Mouse (Mus musculus) hindbrain, postnatal 0 days (tissue): ENCODE data around the gene Nptxr. TPM values are rescaled to one million over a fixed set of nuclear protein-coding genes. Genes with fewer than 3 reads are reported as not detected.

Experiments used
- ATAC-seq: fragments of 200-750 bp; cut with Nextera tagmentation; 2 replicates; pipeline ENCODE4 v1.8.0; 2017; ENCODE audit warnings: mild to moderate bottlenecking, moderate TSS enrichment, moderate library complexity
- DNase-seq: peaks from one replicate; pipeline ENCODE4 v3.0.0-alpha.2; 2015; ENCODE audit warnings: low spot score
- H3K27ac ChIP-seq: fragments of 300-500 bp; sonication (generic); 2 replicates; pipeline ENCODE4 v1.5.1; 2014; ENCODE audit warnings: mild to moderate bottlenecking
- H3K27me3 ChIP-seq: fragments of 300-500 bp; sonication (generic); 2 replicates; pipeline ENCODE4 v1.6.1; 2014; ENCODE audit warnings: low read length, mixed read lengths; ENCODE audit not compliant: insufficient read depth
- H3K36me3 ChIP-seq: fragments of 300-500 bp; sonication (generic); 2 replicates; pipeline ENCODE4 v1.6.1; 2014; ENCODE audit warnings: low read length, mixed read lengths; ENCODE audit not compliant: insufficient read depth
- H3K4me1 ChIP-seq: fragments of 300-500 bp; sonication (generic); 2 replicates; pipeline ENCODE4 v1.6.1; 2014; ENCODE audit warnings: antibody characterized with exemption, low read length, mixed read lengths; ENCODE audit not compliant: insufficient read depth
- H3K4me2 ChIP-seq: fragments of 300-500 bp; sonication (generic); 2 replicates; pipeline ENCODE4 v1.6.1; 2014; ENCODE audit warnings: low read depth, mild to moderate bottlenecking, low read length, moderate library complexity, mixed read lengths
- H3K4me3 ChIP-seq: fragments of 300-500 bp; sonication (generic); 2 replicates; pipeline ENCODE4 v1.5.1; 2014; ENCODE audit warnings: low read length
- H3K9ac ChIP-seq: fragments of 300-500 bp; sonication (generic); replicated peaks from 2 replicates; pipeline ENCODE4 v1.6.1; 2014; ENCODE audit warnings: mild to moderate bottlenecking, low read length, moderate library complexity, mixed read lengths
- H3K9me3 ChIP-seq: fragments of 300-500 bp; sonication (generic); 2 replicates; pipeline ENCODE4 v1.6.1; 2016; ENCODE audit warnings: low read length, mixed read lengths
- CTCF ChIP-seq: IDR thresholded peaks from 2 replicates; pipeline ENCODE4 v1.5.1; 2016; ENCODE audit warnings: antibody characterized with exemption, control low read depth, low read depth
- WGBS: fragments of 180-500 bp; shearing (Covaris S2); extraction: QIAGEN DNeasy Blood & Tissue Kit; methylation state at CpG from one replicate; pipeline ENCODE4 v1.1.7; 2014; 5-methylcytosine and 5-hydroxymethylcytosine counted together
- polyA plus RNA-seq: library from polyadenylated mRNA; unstranded; fragments of >200 nt; fragmentation: Nextera tagmentation; extraction: Ambion mirVana; gene quantifications from 2 replicates; pipeline ENCODE4 v1.2.1, GENCODE M21; 2015
- total RNA-seq: library from RNA; depleted of rRNA; stranded (reverse); fragments of >200 nt; gene quantifications from 2 replicates; pipeline ENCODE4 v1.2.3, GENCODE M21; 2014

Nptxr gene
- total and polyA plus RNA-seq, 2 experiments from 2014 or later: 68.5 to 226 TPM

- Histone ChIP-seq H3K4me3 (no peak overlapping the region), H3K36me3 (no peaks in the 10 kb centered on the region), H3K27ac (no peak overlapping the region), H3K9me3 (no peaks in the 10 kb centered on the region), H3K9ac (no peak overlapping the region), H3K4me1 (no peaks in the 10 kb centered on the region), H3K4me2 (no peak overlapping the region), H3K27me3 (no peaks in the 10 kb centered on the region)
- 93% methylated on average over 9 of the region's 9 CpGs for WGBS
- no peak for TF ChIP-seq CTCF
- DNase-seq (no peak), ATAC-seq (no peak)
These were observed 11.5 kb downstream of the Nptxr start for GRCm38 (mm10) chr15:79793076-79793475.

GRCm38 (mm10) chr15:79792455-79792854 lies 12.1 kb downstream of the Nptxr start:
- Histone ChIP-seq H3K4me1 (no peaks in the 10 kb centered on the region), H3K36me3 (no peaks in the 10 kb centered on the region), H3K4me3 (no peak overlapping the region), H3K4me2 (no peak overlapping the region), H3K27me3 (no peaks in the 10 kb centered on the region), H3K9me3 (no peaks in the 10 kb centered on the region), H3K27ac (no peak overlapping the region), H3K9ac (no peak overlapping the region)
- DNase-seq: no peak
- TF ChIP-seq CTCF: no peak
- ATAC-seq: peak; percentile 24; the same call in 1 of the 2 replicates
- WGBS: 26% methylated on average over 19 of the region's 19 CpGs

DNA sequence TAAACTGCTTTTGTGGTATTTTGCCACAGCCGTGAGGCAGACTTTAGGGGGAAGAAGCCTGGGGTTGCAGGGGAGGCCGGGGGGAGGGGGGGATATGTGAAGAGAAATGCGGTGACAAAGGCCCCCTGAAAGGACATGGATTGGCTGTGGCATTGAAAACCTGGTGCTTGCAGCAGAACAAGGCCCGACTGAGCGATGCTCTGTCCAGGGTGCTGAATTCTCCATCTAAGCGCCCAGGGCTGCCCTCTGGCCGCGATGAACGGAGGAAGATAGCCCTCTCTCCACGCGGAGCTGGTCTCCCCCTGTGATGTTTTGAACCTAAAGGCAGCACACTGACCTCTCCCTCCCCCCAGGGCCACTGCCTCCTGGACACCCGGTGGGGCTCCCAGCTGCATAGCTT lies 13.1 kb downstream of the Nptxr start:
- WGBS: 5% methylated on average over 12 of the region's 12 CpGs
- H3K4me3 ChIP-seq: no peak overlapping the region
- peak; percentile 21; the same call in 1 of the 2 replicates for TF ChIP-seq CTCF

GRCm38 (mm10) chr15:79790905-79791304 lies 13.7 kb downstream of the Nptxr start:
- ATAC-seq (no peak), DNase-seq (no peak)
- 0 out of 2 replicates have a peak, but pooled peaks cover 2% of the 10 kb centered on the region for H3K4me1 ChIP-seq
- H3K27ac ChIP-seq: no peak overlapping the region
- no peak overlapping the region for H3K9ac ChIP-seq
- H3K27me3 ChIP-seq: no peaks in the 10 kb centered on the region
- H3K36me3 ChIP-seq: no peaks in the 10 kb centered on the region
- no peaks in the 10 kb centered on the region for H3K9me3 ChIP-seq
- no peak for TF ChIP-seq CTCF
- H3K4me2 ChIP-seq: no peak overlapping the region
- no peak overlapping the region for H3K4me3 ChIP-seq
- 84% methylated on average over 6 of the region's 6 CpGs for WGBS

More for the DNA sequence above, 13.1 kb downstream of the Nptxr start:
- Histone ChIP-seq H3K9ac (no peak overlapping the region), H3K36me3 (no peaks in the 10 kb centered on the region), H3K4me1 (0 out of 2 replicates have a peak, but pooled peaks cover 2% of the 10 kb centered on the region), H3K4me2 (no peak overlapping the region), H3K27ac (no peak overlapping the region), H3K9me3 (no peaks in the 10 kb centered on the region), H3K27me3 (no peaks in the 10 kb centered on the region)
- DNase-seq (peak; percentile 64), ATAC-seq (no peak)

- no peaks in the 10 kb centered on the region for H3K36me3 ChIP-seq
- no peak for DNase-seq
- H3K4me2 ChIP-seq: no peak overlapping the region
- no peaks in the 10 kb centered on the region for H3K27me3 ChIP-seq
- WGBS: 62% methylated on average over 8 of the region's 8 CpGs
- no peak overlapping the region for H3K9ac ChIP-seq
- no peak for TF ChIP-seq CTCF
- H3K9me3 ChIP-seq: no peaks in the 10 kb centered on the region
- ATAC-seq: no peak
- no peak overlapping the region for H3K27ac ChIP-seq
- H3K4me1 ChIP-seq: 0 out of 2 replicates have a peak, but pooled peaks cover 2% of the 10 kb centered on the region
- no peak overlapping the region for H3K4me3 ChIP-seq
These were observed 14.5 kb downstream of the Nptxr start for GRCm38 (mm10) chr15:79790111-79790510.

DNA sequence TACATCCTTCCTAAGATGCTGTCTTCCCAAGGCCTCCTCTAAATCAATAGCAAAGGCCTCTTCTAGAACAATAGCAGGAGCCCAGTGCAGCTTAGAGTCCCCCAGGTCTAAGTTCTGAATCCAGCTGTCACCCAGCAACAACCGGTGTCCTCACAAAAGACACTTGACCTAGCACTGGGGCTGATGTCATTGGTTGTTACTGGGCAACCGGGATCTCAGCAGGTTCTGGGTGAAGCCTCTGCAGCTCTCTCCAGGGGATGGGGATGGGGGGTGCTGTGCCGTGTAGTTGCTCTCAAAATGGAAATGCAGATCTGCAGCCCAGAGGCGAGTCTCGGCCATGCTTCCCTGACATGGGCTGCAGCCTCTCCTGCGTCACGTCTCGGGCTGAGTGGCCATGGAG lies 16.8 kb downstream of the Nptxr start:
- H3K9ac ChIP-seq: no peak overlapping the region
- H3K4me1 ChIP-seq: 0 out of 2 replicates have a peak, but pooled peaks cover 2% of the 10 kb centered on the region
- H3K4me3 ChIP-seq: no peak overlapping the region
- peak overlapping the region; percentile 49; the same call in 1 of the 2 replicates for H3K27ac ChIP-seq
- TF ChIP-seq CTCF: no peak
- ATAC-seq (peak; percentile 52), DNase-seq (no peak)
- no peaks in the 10 kb centered on the region for H3K27me3 ChIP-seq
- no peaks in the 10 kb centered on the region for H3K36me3 ChIP-seq
- 30% methylated on average over 8 of the region's 8 CpGs for WGBS
- H3K4me2 ChIP-seq: no peak overlapping the region
- H3K9me3 ChIP-seq: no peaks in the 10 kb centered on the region

GRCm38 (mm10) chr15:79785056-79785455 lies 19.5 kb downstream of the Nptxr start:
- Histone ChIP-seq H3K9ac (no peak overlapping the region), H3K9me3 (no peaks in the 10 kb centered on the region), H3K4me2 (no peak overlapping the region), H3K27ac (0 out of 2 replicates have a peak overlapping the region, but pooled peaks have one; percentile 5), H3K4me3 (no peak overlapping the region), H3K27me3 (no peaks in the 10 kb centered on the region), H3K4me1 (0 out of 2 replicates have a peak, but pooled peaks cover 2% of the 10 kb centered on the region), H3K36me3 (no peaks in the 10 kb centered on the region)
- ATAC-seq (no peak), DNase-seq (no peak)
- no peak for TF ChIP-seq CTCF
- 43% methylated on average over 1 of the region's 1 CpGs for WGBS
